Mouse (Mus musculus): ENCODE measurements around the gene Suclg2. TPM values are rescaled to one million over a fixed set of nuclear protein-coding genes. Genes with fewer than 3 reads are reported as not detected.

Suclg2 gene
- total RNA-seq (2021): 100 to 1,000 TPM; 121 to 162 TPM
- long read RNA-seq, experiment 1, transcript Suclg2-204 (11 exons, 3,367 nt): major isoform, 149 of 157 reads
- long read RNA-seq, experiment 1, partial matches to known transcripts: 3 of 157 reads
- long read RNA-seq, experiment 1, other reads (novel, unspliced or antisense): 5 of 157 reads
- long read RNA-seq, experiment 2, transcript Suclg2-204 (11 exons, 3,367 nt): major isoform, 382 of 419 reads
- long read RNA-seq, experiment 2, partial matches to known transcripts: 29 of 419 reads
- long read RNA-seq, experiment 2, other reads (novel, unspliced or antisense): 5 of 419 reads

- peak; percentile 81 to 83 for DNase-seq (ENCODE audit: low spot score in 2 of 2)
Measured at GRCm38 (mm10) chr6:95718031-95718968, at the start of gene Suclg2. Suclg2 (minus strand) TSS chr6:95718800.

DNA sequence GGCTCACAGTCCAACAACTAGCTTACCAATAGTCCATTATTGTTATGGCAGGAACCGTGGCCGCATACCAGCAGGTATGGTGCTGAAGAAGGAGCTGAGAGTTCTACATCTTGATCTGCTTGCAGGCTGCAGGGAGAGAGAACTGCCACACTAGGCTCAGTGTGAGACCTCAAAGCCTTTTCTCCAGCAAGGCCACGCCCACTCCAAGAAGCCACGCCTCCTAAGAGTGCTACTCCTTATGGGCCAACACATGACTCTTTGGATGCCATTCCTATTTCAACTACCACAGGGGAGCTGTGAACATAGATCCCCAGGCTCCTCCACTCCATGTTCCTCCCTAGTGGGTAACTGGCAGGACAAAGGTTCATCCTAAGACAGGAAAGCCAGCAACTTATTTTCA is 48.0 kb upstream of the Suclg2 start:
- DNase-seq (ENCODE audit: low spot score in 2 of 2): no peak

DNA sequence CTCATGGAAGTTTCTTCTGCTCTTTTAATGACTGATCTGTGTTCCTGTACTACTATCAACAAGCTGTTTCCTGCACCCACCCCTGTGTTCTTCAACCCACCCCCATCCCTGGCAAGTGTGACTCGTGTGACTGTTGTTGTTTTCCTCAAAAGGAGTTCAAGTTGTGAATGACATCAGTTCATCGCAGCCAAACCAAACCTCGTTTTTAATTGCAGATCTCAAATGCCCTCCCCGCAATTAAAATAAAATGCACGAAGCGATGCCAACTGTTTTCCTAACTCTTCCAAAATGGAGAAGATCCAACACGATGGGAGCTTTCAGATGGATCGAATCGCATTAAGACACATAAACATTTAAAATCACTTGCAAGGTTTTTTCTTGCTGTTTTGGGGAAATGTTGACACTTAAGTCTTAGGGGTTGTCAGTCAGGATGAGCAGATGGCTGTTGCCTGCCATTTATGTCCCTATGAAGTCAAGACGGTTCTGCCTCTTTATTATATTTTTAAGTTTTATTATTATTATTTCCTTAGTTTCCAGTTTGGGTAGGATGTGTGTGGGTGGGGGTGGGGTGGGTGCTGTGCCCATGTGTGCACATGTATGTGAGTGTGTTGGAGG is 41.1 kb upstream of the Suclg2 start:
- no peak for DNase-seq (ENCODE audit: low spot score in 2 of 2)

- peak in 1 of 2 experiments; percentile 21 for DNase-seq (ENCODE audit: low spot score in 2 of 2)
Measured at GRCm38 (mm10) chr6:95742378-95742777, 23.8 kb upstream of the Suclg2 start.

- no peak for DNase-seq (ENCODE audit: low spot score in 2 of 2)
Measured at GRCm38 (mm10) chr6:95731570-95732367, 13.2 kb upstream of the Suclg2 start.

DNA sequence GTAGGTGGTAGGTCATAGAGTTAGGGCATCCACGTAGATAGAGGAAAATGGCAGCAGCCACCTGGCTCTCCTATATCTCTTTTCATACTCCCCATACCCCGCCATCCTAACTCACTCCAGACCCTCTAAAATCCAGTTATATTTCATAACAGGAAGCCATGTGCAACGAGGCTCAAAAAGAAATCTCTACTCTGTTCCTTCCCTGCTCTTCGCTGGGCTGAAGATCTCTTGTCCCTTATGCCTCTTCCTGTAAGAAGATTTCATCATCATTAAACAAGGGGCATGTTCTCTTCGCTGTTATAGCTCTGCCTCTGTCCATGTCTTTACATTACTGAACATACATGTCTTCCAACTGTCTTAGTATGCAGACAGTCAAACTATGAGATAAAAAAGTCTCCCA is 10.8 kb upstream of the Suclg2 start:
- DNase-seq (ENCODE audit: low spot score in 2 of 2): no peak

- DNase-seq (ENCODE audit: low spot score in 2 of 2): no peak
Measured at GRCm38 (mm10) chr6:95725281-95725680, 6.7 kb upstream of the Suclg2 start.

DNA sequence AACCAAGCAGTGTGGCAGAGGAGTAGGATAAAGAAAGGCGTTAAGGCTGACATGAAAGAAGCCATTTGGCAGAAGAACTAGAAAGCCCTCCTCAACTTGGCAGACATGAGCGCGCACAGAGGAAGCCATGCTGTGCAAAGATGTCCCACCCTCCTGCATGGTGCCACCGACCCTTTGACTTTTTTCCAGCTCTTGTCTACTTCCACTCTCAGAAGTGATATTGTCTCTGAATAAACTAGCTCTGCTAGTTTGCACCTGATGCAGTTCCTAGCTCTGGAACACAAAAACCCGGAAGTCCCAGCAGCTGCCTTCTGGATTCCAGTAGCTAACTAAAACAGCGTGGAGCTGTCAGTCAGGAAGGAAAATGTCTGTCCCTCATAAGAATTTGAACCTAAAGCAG is 4.8 kb upstream of the Suclg2 start:
- no peak for DNase-seq (ENCODE audit: low spot score in 2 of 2)

- no peak for DNase-seq (ENCODE audit: low spot score in 2 of 2)
Measured at GRCm38 (mm10) chr6:95719791-95720190, 1.2 kb upstream of the Suclg2 start.

DNA sequence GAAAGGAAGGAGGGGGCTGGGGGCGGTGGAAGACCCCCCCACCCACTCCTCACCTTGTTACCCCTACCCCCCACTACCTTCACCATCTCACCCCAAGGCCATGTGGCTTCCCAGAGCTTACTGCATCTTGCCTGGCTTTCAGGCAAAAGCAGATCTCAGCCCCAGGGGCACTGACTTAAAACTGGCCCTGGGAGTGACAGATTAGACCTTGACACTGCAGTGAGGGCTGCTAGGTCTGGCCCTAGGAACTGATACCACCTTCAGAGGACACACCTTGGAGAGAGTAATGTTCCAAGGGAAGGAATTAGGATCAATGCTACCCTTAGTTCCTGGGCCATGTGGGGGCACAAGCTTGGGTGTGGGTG is 351 bp upstream of the Suclg2 start:
- no peak for DNase-seq (ENCODE audit: low spot score in 2 of 2)

DNA sequence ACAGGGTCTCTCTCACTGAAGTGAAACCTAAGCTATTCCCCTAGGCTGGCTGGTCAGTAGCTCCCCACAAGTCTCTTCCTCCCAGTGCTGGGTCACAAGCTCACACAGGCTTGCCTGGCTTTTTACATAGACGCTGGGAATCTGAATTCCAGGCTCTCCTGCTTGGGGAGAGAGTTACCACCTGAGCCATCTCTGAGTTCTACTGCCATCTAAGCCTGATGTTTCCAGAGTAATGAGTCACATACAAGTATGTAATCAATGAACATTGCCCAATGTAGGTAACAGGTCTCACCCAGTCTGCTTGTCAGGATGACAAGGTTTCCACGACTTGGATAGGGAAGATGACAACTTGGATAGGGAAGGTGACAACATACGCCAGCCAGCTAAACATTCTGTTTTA is 1.5 kb downstream of the Suclg2 start:
- no peak for DNase-seq (ENCODE audit: low spot score in 2 of 2)

DNA sequence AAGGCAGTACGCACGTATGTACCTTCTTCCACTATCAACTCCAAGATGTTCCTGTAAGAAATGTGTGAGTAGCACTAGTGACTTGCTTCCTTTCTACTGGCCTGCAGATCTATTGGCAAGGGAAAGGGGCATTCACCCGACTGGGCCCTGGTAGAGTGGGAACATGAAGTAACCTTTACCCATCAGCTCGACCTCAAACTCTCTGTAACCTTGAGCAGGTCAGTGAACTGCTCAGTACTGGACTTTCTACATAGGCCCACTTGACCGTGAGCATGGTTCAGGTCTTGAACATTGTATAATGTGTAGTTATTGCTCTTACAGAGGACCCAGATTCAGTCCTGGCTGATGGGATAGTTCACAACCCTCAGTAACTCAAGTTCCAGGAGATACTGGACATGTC is 2.1 kb downstream of the Suclg2 start:
- DNase-seq (ENCODE audit: low spot score in 2 of 2): no peak

DNA sequence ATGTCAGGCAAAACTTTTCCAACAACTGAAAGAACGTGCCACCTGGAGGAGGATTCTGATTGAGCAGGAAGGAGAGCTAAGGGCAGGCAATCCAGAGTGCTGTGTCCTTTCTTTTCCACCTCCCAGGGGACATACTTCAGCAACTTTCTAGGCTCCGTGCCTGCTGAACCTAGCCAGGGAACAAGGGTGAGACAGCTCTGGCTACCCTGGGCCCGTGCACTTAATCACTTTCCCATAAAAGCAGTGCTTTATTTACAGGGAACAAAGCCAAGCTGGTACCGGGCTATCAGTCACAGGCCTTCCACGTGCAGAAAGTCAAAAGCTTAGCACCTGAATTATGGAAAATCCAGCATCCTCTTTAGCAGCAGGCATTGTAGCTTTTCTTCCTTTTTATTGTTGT is 5.4 kb downstream of the Suclg2 start:
- DNase-seq (ENCODE audit: low spot score in 2 of 2): no peak

- DNase-seq (ENCODE audit: low spot score in 2 of 2): no peak
Measured at GRCm38 (mm10) chr6:95712081-95712480, 6.5 kb downstream of the Suclg2 start.

- DNase-seq (ENCODE audit: low spot score in 2 of 2): no peak
Measured at GRCm38 (mm10) chr6:95711671-95712070, 6.9 kb downstream of the Suclg2 start.

DNA sequence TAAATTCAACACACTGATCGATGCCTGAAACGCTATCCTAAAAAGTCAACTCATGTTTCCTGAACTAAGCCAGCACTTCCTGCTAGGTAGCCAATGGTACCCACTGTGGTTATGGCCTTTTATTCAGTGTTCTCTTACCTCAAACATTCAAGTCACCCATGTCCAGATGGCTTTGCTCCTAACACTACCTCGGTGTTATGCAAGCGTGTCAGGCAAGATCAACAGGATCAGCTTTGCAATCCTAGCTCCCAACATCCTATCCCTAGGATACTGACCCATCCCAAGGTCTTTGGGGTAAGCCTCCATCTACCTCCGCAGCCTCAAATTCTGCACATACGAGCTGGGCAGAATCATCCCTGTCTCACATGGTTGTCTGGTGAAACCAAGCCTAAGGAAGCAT is 7.7 kb downstream of the Suclg2 start:
- DNase-seq (ENCODE audit: low spot score in 2 of 2): no peak

DNA sequence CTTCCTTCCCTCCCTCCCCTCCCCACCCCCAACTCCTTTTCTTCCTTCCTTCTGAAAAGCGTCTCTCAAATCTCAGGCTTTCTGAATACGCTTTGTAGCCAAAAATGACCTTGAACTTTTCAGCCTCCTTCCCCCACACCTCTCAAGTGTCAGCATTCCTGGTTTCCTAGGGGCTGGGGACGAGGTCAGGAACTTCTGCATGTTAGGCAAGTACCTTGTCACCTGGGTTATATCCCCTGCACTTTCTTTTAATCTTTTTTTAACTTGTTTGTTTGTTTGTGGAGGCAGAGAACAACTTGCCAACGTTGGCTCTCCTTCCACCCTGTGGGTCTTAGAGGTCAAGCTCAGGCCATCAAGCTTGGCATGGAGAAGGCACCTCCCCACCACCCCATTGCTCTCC is 9.1 kb downstream of the Suclg2 start:
- DNase-seq (ENCODE audit: low spot score in 2 of 2): no peak

GRCm38 (mm10) chr6:95709106-95709505 is 9.5 kb downstream of the Suclg2 start:
- DNase-seq (ENCODE audit: low spot score in 2 of 2): no peak

GRCm38 (mm10) chr6:95704626-95705025 is 14.0 kb downstream of the Suclg2 start:
- DNase-seq (ENCODE audit: low spot score in 2 of 2): no peak

DNA sequence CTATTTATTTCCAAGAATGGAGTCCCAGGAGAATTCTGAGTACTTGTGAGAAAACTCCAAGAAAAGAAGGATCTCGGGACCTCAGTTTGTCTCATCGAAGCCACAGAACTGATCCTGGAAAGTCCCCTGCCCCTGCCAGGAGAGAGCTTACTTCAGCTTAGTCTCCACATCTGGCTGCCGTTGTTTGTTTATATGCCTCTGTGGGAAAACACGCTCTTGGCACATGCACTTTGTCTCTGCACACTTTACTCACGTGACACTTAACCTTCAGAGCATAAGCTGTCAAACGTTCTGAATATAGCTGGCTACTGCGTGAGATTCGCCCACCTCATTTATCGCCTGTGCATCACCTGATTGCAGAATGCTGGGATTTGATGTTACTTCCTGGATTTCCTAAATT is 16.4 kb downstream of the Suclg2 start:
- no peak for DNase-seq (ENCODE audit: low spot score in 2 of 2)

DNA sequence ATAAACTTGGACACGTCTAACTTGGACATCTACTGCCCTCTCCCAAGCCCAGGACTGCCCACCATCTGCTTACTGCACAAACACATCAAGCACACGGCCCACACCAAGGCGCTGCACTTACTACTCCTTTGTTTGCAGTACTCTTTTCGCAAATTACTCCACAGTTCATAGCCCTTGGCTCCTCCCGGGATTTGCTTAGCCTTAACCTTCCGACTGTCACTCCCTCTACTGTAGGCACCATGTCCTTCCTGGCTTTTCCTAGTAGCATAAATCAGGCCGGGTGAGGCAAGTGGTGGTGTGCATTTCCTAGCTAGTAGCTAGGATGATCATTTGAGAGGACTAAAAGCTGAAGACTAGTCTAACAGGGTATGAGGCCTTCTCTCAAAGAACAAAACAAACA is 16.8 kb downstream of the Suclg2 start:
- no peak for DNase-seq (ENCODE audit: low spot score in 2 of 2)
